Mouse (Mus musculus) stomach, embryonic 14.5 days (tissue): ENCODE measurements around the gene Rps2. TPM values are rescaled to one million over a fixed set of nuclear protein-coding genes. Genes with fewer than 3 reads are reported as not detected.

Source experiments
- ATAC-seq: fragments of 200-750 bp; cut with Nextera tagmentation; 2 replicates; pipeline ENCODE4 v1.8.0; 2017; ENCODE audit warnings: low read depth, moderate TSS enrichment; ENCODE audit not compliant: insufficient number of reproducible peaks, insufficient read depth, low FRiP score
- H3K27ac ChIP-seq: fragments of 300-500 bp; sonication (generic); 2 replicates; pipeline ENCODE4 v1.5.1; 2014; ENCODE audit warnings: mild to moderate bottlenecking, low read length, moderate library complexity, mixed read lengths
- H3K27me3 ChIP-seq: fragments of 300-500 bp; sonication (generic); 2 replicates; pipeline ENCODE4 v1.6.1; 2014; ENCODE audit warnings: low read length, control low read depth, mixed read lengths; ENCODE audit not compliant: control insufficient read depth, insufficient read depth
- H3K36me3 ChIP-seq: fragments of 300-500 bp; sonication (generic); 2 replicates; pipeline ENCODE4 v1.6.1; 2014; ENCODE audit warnings: mild to moderate bottlenecking, control low read depth, low read length, moderate library complexity, mixed read lengths; ENCODE audit not compliant: control insufficient read depth, insufficient read depth
- H3K4me1 ChIP-seq: fragments of 300-500 bp; sonication (generic); 2 replicates; pipeline ENCODE4 v1.6.1; 2014; ENCODE audit warnings: low read length, control low read depth, mixed read lengths; ENCODE audit not compliant: control insufficient read depth, insufficient read depth
- H3K4me2 ChIP-seq: fragments of 300-500 bp; sonication (generic); replicated peaks from 2 replicates; pipeline ENCODE4 v1.6.1; 2014; ENCODE audit warnings: low read depth, low read length, control low read depth
- H3K4me3 ChIP-seq: fragments of 300-500 bp; sonication (generic); 2 replicates; pipeline ENCODE4 v1.5.1; 2014; ENCODE audit warnings: low read depth, low read length, control low read depth
- H3K9ac ChIP-seq: fragments of 300-500 bp; sonication (generic); replicated peaks from 2 replicates; pipeline ENCODE4 v1.6.1; 2014; ENCODE audit warnings: low read depth, mild to moderate bottlenecking, control low read depth, low read length, moderate library complexity, mixed read lengths
- H3K9me3 ChIP-seq: fragments of 300-500 bp; sonication (generic); 2 replicates; pipeline ENCODE4 v1.6.1; 2016; ENCODE audit warnings: low read depth, low read length, control low read depth; ENCODE audit not compliant: control insufficient read depth
- WGBS: fragments of 180-500 bp; shearing (Covaris S2); extraction: QIAGEN DNeasy Blood & Tissue Kit; methylation state at CpG from one replicate; pipeline ENCODE4 v1.1.7; 2014; 5-methylcytosine and 5-hydroxymethylcytosine counted together
- polyA plus RNA-seq: library from polyadenylated mRNA; unstranded; fragments of >200 nt; fragmentation: Nextera tagmentation; extraction: Ambion mirVana; gene quantifications from 2 replicates; pipeline ENCODE4 v1.2.1, GENCODE M21; 2014

Gene Rps2
- polyA plus RNA-seq, 1 experiment from 2014 or later, result 1,587 TPM

DNA sequence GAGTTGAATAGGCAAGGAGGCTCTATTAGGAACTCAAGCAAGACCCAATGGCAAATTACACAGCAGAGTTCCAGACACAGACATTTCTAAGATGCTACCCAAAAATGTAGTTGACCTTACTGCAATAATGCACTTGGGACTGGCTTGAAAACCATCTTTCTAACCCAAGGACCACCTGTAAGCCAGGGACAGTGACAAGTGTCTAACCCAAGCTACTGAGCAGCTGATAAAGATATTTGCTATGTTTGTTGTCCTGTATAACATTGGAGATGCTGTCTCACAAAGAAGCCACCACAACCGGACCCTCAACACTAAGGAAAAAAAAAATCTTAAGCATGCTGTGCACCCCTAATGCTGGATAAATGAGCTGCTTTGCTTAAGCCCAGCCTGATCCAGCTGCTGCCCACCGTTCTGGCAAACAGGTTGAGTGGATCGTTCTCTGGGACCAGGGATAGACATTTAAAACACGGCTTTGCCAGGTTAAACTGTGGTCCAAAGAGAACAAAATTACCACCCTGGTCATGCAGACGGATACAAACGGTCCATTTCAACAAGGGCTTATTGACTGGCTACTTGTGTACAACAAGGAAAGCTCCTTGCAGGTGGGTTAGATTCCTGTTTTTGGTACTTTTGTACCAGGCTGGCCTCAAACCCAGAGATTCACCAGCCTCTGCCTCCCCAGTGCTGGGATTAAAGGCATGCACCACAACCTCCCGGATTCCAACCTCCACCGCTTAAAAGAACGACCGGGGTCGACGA, 5.4 kb downstream of the Rps2 start:
- H3K9ac ChIP-seq, result peak overlapping the region; percentile 65
- H3K4me3 ChIP-seq, result peak overlapping the region; percentile 71
- peaks cover 17% of the 10 kb centered on the region; the same call in 1 of the 2 replicates for H3K4me1 ChIP-seq
- ATAC-seq, result no peak
- H3K27me3 ChIP-seq, result no peaks in the 10 kb centered on the region
- peaks cover 13% of the 10 kb centered on the region for H3K36me3 ChIP-seq
- H3K27ac ChIP-seq, result peak overlapping the region; percentile 70; the same call in 1 of the 2 replicates
- peak overlapping the region; percentile 47 for H3K4me2 ChIP-seq
- 3% methylated on average over 12 of the region's 12 CpGs for WGBS
- no peaks in the 10 kb centered on the region for H3K9me3 ChIP-seq

DNA sequence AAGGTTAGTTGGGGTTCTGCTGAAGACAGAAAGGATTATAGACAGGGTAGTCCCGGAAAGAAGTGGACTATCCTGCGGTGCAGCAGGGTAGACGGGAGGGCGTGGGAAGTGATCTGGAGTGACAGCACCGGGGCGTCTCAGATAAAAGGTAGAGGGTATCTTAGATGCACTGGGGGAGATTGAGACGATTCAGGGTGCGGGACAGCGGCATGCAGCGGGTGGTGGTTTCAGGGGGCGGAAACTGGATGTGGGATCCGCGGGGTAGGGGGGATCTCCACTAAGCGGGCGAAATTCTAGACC, 5.9 kb downstream of the Rps2 start:
- Histone ChIP-seq H3K9me3 (no peaks in the 10 kb centered on the region), H3K4me3 (peak overlapping the region; percentile 71), H3K36me3 (peaks cover 13% of the 10 kb centered on the region), H3K27me3 (no peaks in the 10 kb centered on the region), H3K4me2 (peak overlapping the region; percentile 47), H3K4me1 (peaks cover 17% of the 10 kb centered on the region; the same call in 1 of the 2 replicates), H3K27ac (peak overlapping the region; percentile 70; the same call in 1 of the 2 replicates), H3K9ac (peak overlapping the region; percentile 65)
- WGBS, result under 1% methylated on average over 15 of the region's 15 CpGs
- peak; percentile 3; the same call in 1 of the 2 replicates for ATAC-seq

GRCm38 (mm10) chr17:24724184-24724583, 6.3 kb downstream of the Rps2 start, which contains the start of gene Ndufb10:
Gene Ndufb10 (minus strand): TSS chr17:24724478.
- Histone ChIP-seq H3K36me3 (peaks cover 13% of the 10 kb centered on the region), H3K4me1 (peaks cover 17% of the 10 kb centered on the region; the same call in 1 of the 2 replicates), H3K9ac (peak within 1 kb of the TSS; percentile 65), H3K27ac (peak within 1 kb of the TSS; percentile 70; the same call in 1 of the 2 replicates), H3K27me3 (no peaks in the 10 kb centered on the region), H3K4me3 (peak within 1 kb of the TSS; percentile 71), H3K9me3 (no peaks in the 10 kb centered on the region), H3K4me2 (peak within 1 kb of the TSS; percentile 47)
- WGBS, result under 1% methylated on average over 30 of the region's 30 CpGs
- ATAC-seq, result peak; percentile 75

DNA sequence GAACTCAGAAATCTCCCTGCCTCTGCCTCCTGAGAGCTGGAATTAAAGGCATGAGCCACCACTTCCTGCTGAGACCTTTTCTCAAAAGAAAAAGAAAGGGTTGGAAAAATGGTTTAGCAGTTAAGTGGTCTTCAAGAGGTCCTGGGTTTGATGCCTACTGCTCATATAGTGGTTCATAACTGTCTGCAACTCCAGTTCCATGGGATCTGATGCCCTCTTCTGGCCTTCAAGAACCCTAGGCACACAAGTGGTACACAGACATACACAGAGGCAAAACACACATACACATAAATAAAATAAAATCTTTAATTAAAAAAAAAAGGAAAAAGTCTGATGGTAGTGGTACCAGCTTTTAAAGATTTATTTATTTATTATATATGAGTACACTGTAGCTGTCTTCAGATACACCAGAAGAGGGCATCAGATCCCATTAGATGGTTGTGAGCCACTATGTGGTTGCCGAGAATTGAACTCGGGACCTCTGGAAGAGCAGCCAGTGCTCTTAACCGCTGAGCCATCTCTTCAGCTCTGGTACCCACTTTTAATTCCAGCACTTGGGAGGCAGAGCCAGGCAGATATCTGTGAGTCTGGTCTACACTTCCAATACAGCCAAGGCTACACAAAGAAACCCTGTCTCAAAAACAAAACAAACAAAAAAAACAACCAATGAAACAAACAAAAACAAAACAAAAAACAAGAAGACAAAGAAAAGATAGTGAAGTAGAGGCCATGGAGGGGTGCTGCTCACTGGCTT, 7.9 kb downstream of the Rps2 start:
- H3K36me3 ChIP-seq, result peaks cover 13% of the 10 kb centered on the region
- ATAC-seq, result no peak
- H3K9me3 ChIP-seq, result no peaks in the 10 kb centered on the region
- 63% methylated on average over 3 of the region's 3 CpGs for WGBS
- peaks cover 17% of the 10 kb centered on the region; the same call in 1 of the 2 replicates for H3K4me1 ChIP-seq
- no peak overlapping the region for H3K4me2 ChIP-seq
- H3K27ac ChIP-seq, result no peak overlapping the region
- no peak overlapping the region for H3K4me3 ChIP-seq
- no peaks in the 10 kb centered on the region for H3K27me3 ChIP-seq
- no peak overlapping the region for H3K9ac ChIP-seq

GRCm38 (mm10) chr17:24727618-24728017, 9.7 kb downstream of the Rps2 start, which contains the start of gene Rpl3l:
Gene Rpl3l (plus strand): TSS chr17:24727820.
- ATAC-seq, result no peak
- no peak within 1 kb of the TSS for H3K4me2 ChIP-seq
- 67% methylated on average over 2 of the region's 2 CpGs for WGBS
- H3K36me3 ChIP-seq, result no peaks in the 10 kb centered on the region
- H3K4me3 ChIP-seq, result no peak within 1 kb of the TSS
- no peak within 1 kb of the TSS for H3K27ac ChIP-seq
- H3K27me3 ChIP-seq, result no peaks in the 10 kb centered on the region
- H3K4me1 ChIP-seq, result peaks cover 6% of the 10 kb centered on the region; the same call in 1 of the 2 replicates
- no peaks in the 10 kb centered on the region for H3K9me3 ChIP-seq
- H3K9ac ChIP-seq, result no peak within 1 kb of the TSS

DNA sequence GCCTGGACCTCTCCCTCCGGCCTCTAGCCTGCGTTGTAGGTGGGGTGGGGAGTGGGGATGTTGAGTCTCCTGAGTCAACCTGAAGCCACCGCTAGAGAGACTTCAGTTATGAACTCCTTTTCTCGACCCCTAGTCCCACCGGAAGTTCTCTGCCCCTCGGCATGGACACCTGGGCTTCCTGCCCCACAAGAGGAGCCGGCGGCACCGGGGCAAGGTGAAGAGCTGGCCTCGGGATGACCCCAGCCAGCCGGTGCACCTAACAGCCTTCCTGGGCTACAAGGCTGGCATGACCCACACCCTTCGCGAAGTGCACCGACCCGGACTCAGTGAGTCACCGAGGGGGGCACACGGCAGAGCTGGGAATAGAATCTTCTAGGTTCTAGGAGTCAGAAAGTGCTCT, 10.3 kb downstream of the Rps2 start:
- Histone ChIP-seq H3K27me3 (no peaks in the 10 kb centered on the region), H3K27ac (no peak overlapping the region), H3K9ac (no peak overlapping the region), H3K4me1 (peaks cover 2% of the 10 kb centered on the region; the same call in 1 of the 2 replicates), H3K9me3 (no peaks in the 10 kb centered on the region), H3K36me3 (no peaks in the 10 kb centered on the region), H3K4me3 (no peak overlapping the region), H3K4me2 (no peak overlapping the region)
- no peak for ATAC-seq
- 64% methylated on average over 17 of the region's 17 CpGs for WGBS

DNA sequence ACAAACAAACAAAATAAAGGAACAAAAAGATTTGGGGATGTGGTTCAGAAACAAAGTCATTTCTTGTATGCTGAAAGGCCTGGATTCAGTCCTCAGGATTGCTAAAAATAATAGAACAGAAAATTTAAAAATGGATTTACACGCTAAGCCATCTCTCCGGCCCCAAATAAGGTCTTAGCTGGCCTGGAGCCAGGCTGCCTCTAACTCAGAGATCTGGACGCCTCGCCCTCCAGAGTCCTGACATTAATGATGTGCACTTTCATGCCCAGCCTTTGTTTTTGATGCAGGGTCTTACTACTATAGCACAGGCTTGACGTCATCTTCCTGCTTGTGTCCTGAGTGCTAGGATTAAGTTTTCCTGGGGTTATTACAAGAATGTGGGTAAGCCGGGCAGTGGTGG, 11.2 kb downstream of the Rps2 start:
- Histone ChIP-seq H3K4me1 (no peaks in the 10 kb centered on the region), H3K27me3 (no peaks in the 10 kb centered on the region), H3K4me2 (no peak overlapping the region), H3K9me3 (no peaks in the 10 kb centered on the region), H3K4me3 (no peak overlapping the region), H3K9ac (no peak overlapping the region), H3K36me3 (no peaks in the 10 kb centered on the region), H3K27ac (no peak overlapping the region)
- WGBS, result 66% methylated on average over 6 of the region's 6 CpGs
- no peak for ATAC-seq

- no peak overlapping the region for H3K27ac ChIP-seq
- no peak overlapping the region for H3K4me2 ChIP-seq
- WGBS, result 83% methylated on average over 14 of the region's 14 CpGs
- no peak overlapping the region for H3K4me3 ChIP-seq
- no peaks in the 10 kb centered on the region for H3K9me3 ChIP-seq
- no peaks in the 10 kb centered on the region for H3K4me1 ChIP-seq
- H3K27me3 ChIP-seq, result no peaks in the 10 kb centered on the region
- no peak overlapping the region for H3K9ac ChIP-seq
- ATAC-seq, result no peak
- H3K36me3 ChIP-seq, result no peaks in the 10 kb centered on the region
Measured at GRCm38 (mm10) chr17:24730787-24731186, 12.9 kb downstream of the Rps2 start.
